Mouse (Mus musculus) hindbrain, postnatal 0 days (tissue): ENCODE measurements around the gene Tcf20. TPM values are rescaled to one million over a fixed set of nuclear protein-coding genes. Genes with fewer than 3 reads are reported as not detected.
A peak's percentile ranks its signal among the peaks of the same experiment; 100 is the strongest.

Experiments
- ATAC-seq: fragments of 200-750 bp; cut with Nextera tagmentation; 2 replicates; pipeline ENCODE4 v1.8.0; 2017; ENCODE audit warnings: mild to moderate bottlenecking, moderate TSS enrichment, moderate library complexity
- DNase-seq: peaks from one replicate; pipeline ENCODE4 v3.0.0-alpha.2; 2015; ENCODE audit warnings: low spot score
- H3K27ac ChIP-seq: fragments of 300-500 bp; sonication (generic); 2 replicates; pipeline ENCODE4 v1.5.1; 2014; ENCODE audit warnings: mild to moderate bottlenecking
- H3K27me3 ChIP-seq: fragments of 300-500 bp; sonication (generic); 2 replicates; pipeline ENCODE4 v1.6.1; 2014; ENCODE audit warnings: low read length, mixed read lengths; ENCODE audit not compliant: insufficient read depth
- H3K36me3 ChIP-seq: fragments of 300-500 bp; sonication (generic); 2 replicates; pipeline ENCODE4 v1.6.1; 2014; ENCODE audit warnings: low read length, mixed read lengths; ENCODE audit not compliant: insufficient read depth
- H3K4me1 ChIP-seq: fragments of 300-500 bp; sonication (generic); 2 replicates; pipeline ENCODE4 v1.6.1; 2014; ENCODE audit warnings: antibody characterized with exemption, low read length, mixed read lengths; ENCODE audit not compliant: insufficient read depth
- H3K4me2 ChIP-seq: fragments of 300-500 bp; sonication (generic); 2 replicates; pipeline ENCODE4 v1.6.1; 2014; ENCODE audit warnings: low read depth, mild to moderate bottlenecking, low read length, moderate library complexity, mixed read lengths
- H3K4me3 ChIP-seq: fragments of 300-500 bp; sonication (generic); 2 replicates; pipeline ENCODE4 v1.5.1; 2014; ENCODE audit warnings: low read length
- H3K9ac ChIP-seq: fragments of 300-500 bp; sonication (generic); replicated peaks from 2 replicates; pipeline ENCODE4 v1.6.1; 2014; ENCODE audit warnings: mild to moderate bottlenecking, low read length, moderate library complexity, mixed read lengths
- H3K9me3 ChIP-seq: fragments of 300-500 bp; sonication (generic); 2 replicates; pipeline ENCODE4 v1.6.1; 2016; ENCODE audit warnings: low read length, mixed read lengths
- CTCF ChIP-seq: IDR thresholded peaks from 2 replicates; pipeline ENCODE4 v1.5.1; 2016; ENCODE audit warnings: antibody characterized with exemption, control low read depth, low read depth
- WGBS: fragments of 180-500 bp; shearing (Covaris S2); extraction: QIAGEN DNeasy Blood & Tissue Kit; methylation state at CpG from one replicate; pipeline ENCODE4 v1.1.7; 2014; 5-methylcytosine and 5-hydroxymethylcytosine counted together
- polyA plus RNA-seq: library from polyadenylated mRNA; unstranded; fragments of >200 nt; fragmentation: Nextera tagmentation; extraction: Ambion mirVana; gene quantifications from 2 replicates; pipeline ENCODE4 v1.2.1, GENCODE M21; 2015
- total RNA-seq: library from RNA; depleted of rRNA; stranded (reverse); fragments of >200 nt; gene quantifications from 2 replicates; pipeline ENCODE4 v1.2.3, GENCODE M21; 2014

Gene Tcf20
- total and polyA plus RNA-seq, 2 experiments from 2014 or later, result 8.6 to 98.3 TPM

DNA sequence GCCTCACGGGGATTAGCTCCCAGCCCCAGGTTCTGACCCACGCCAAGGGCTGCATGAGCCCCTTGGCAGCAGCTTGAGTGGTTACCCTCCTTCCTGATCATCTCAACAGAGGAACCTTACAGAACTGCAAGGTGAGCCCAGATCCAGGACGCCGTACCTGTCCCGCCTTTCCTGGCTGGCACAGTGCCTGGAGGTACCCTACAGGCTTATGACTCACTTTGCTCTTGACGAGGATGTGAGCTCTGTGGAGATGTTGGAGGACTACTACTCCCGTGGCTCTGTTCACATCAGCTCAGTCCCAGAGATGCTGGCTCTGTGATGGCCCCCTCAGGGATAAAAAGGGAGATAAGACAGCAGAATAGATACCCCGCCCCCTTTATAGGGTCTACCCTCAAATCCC is 32.4 kb downstream of the Tcf20 start:
- Histone ChIP-seq H3K36me3 (no peaks in the 10 kb centered on the region), H3K4me2 (no peak overlapping the region), H3K9me3 (no peaks in the 10 kb centered on the region), H3K9ac (no peak overlapping the region), H3K27me3 (peaks cover 3% of the 10 kb centered on the region; the same call in 1 of the 2 replicates), H3K27ac (no peak overlapping the region), H3K4me3 (no peak overlapping the region), H3K4me1 (peaks cover 38% of the 10 kb centered on the region)
- WGBS, result 80% methylated on average over 8 of the region's 8 CpGs
- TF ChIP-seq CTCF, result no peak
- no peak for DNase-seq
- no peak for ATAC-seq

- H3K27ac ChIP-seq, result no peak overlapping the region
- no peak for TF ChIP-seq CTCF
- no peak for ATAC-seq
- 62% methylated on average over 5 of the region's 5 CpGs for WGBS
- H3K27me3 ChIP-seq, result peaks cover 3% of the 10 kb centered on the region; the same call in 1 of the 2 replicates
- H3K36me3 ChIP-seq, result no peaks in the 10 kb centered on the region
- peaks cover 28% of the 10 kb centered on the region for H3K4me1 ChIP-seq
- no peaks in the 10 kb centered on the region for H3K9me3 ChIP-seq
- no peak overlapping the region for H3K9ac ChIP-seq
- no peak overlapping the region for H3K4me3 ChIP-seq
- no peak for DNase-seq
- no peak overlapping the region for H3K4me2 ChIP-seq
Observed at GRCm38 (mm10) chr15:82954034-82954433, 33.6 kb downstream of the Tcf20 start.

- ATAC-seq (no peak), DNase-seq (no peak)
- Histone ChIP-seq H3K4me3 (no peak overlapping the region), H3K27me3 (peaks cover 3% of the 10 kb centered on the region; the same call in 1 of the 2 replicates), H3K9me3 (no peaks in the 10 kb centered on the region), H3K27ac (no peak overlapping the region), H3K4me2 (no peak overlapping the region), H3K4me1 (peaks cover 19% of the 10 kb centered on the region), H3K9ac (no peak overlapping the region), H3K36me3 (no peaks in the 10 kb centered on the region)
- 26% methylated on average over 4 of the region's 4 CpGs for WGBS
- 0 out of 2 replicates have a peak, but pooled peaks have one; percentile 10 for TF ChIP-seq CTCF
Observed at GRCm38 (mm10) chr15:82953096-82953495, 34.6 kb downstream of the Tcf20 start.

DNA sequence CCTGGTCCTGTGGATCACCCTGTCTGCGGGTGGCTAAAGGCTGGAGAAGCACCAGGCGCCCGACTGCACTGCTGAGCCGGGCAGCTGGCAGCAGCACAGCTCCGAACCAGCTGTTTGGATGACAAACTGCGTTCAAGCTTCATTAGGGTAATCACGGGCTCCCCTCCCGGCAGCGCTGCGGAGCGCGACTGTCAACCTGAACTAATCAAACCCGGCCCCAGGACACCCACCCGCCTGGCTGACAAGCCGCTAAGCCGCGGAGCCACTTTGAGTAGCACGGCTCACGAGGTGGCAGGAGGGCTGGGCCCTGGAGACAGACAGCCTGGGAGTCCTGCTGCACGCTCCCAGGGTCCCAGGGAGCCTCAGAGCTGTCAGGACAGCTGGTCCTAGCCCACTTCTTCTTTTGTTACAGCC is 35.4 kb downstream of the Tcf20 start:
- H3K27ac ChIP-seq, result no peak overlapping the region
- H3K4me1 ChIP-seq, result peaks cover 18% of the 10 kb centered on the region
- no peak overlapping the region for H3K4me3 ChIP-seq
- H3K4me2 ChIP-seq, result 0 out of 2 replicates have a peak overlapping the region, but pooled peaks have one; percentile 17
- DNase-seq (peak; percentile 78), ATAC-seq (peak; percentile 27)
- 0 out of 2 replicates have a peak overlapping the region, but pooled peaks have one; percentile 14 for H3K9ac ChIP-seq
- TF ChIP-seq CTCF, result peak; percentile 27
- peaks cover 3% of the 10 kb centered on the region; the same call in 1 of the 2 replicates for H3K27me3 ChIP-seq
- WGBS, result 4% methylated on average over 20 of the region's 20 CpGs
- H3K9me3 ChIP-seq, result no peaks in the 10 kb centered on the region
- H3K36me3 ChIP-seq, result no peaks in the 10 kb centered on the region

DNA sequence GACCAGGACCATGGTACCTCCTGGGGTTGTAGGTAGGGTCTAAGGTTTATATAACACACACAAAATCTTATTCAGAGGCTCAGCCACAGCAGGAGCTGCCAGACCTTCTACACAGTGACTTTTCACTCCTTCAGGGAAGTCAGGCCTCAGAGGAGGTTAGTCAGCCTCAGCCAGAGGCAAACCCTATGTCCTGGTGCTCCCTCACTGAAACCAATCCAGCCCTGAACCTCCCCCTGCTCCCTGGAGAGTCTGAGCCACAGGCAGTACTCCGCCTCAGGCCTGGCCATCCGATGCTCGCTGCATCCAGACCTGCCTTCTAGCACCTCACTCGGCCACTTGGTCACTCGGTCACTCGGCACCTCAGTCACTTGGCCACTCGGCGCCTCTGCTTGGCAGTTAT is 37.4 kb downstream of the Tcf20 start:
- Histone ChIP-seq H3K27ac (no peak overlapping the region), H3K36me3 (no peaks in the 10 kb centered on the region), H3K4me3 (no peak overlapping the region), H3K27me3 (peaks cover 3% of the 10 kb centered on the region; the same call in 1 of the 2 replicates), H3K4me2 (no peak overlapping the region), H3K4me1 (peaks cover 12% of the 10 kb centered on the region), H3K9me3 (no peaks in the 10 kb centered on the region), H3K9ac (no peak overlapping the region)
- WGBS, result 75% methylated on average over 8 of the region's 8 CpGs
- DNase-seq (no peak), ATAC-seq (no peak)
- TF ChIP-seq CTCF, result no peak

DNA sequence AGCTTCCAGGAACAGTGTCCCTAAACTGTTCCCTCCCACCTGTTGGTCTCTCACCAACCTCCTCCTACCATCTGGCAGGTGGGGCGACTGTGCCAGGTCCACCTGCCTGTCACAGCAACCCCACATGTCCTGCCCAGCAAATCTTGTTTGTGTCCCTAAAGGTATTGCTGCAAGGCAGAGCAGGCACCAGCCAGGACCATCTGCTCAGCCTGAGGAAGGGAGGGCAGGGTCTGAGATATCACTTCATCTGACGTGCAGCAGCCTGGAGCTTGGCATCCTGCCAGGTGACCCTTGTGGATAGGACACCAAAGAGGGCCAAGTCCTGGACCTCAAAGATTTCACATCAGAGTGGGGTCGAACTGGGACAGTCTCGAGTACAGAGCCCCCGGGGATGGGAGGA is 40.2 kb downstream of the Tcf20 start:
- WGBS, result 58% methylated on average over 5 of the region's 5 CpGs
- no peak overlapping the region for H3K4me2 ChIP-seq
- DNase-seq (no peak), ATAC-seq (no peak)
- peaks cover 9% of the 10 kb centered on the region for H3K4me1 ChIP-seq
- H3K9me3 ChIP-seq, result no peaks in the 10 kb centered on the region
- H3K36me3 ChIP-seq, result no peaks in the 10 kb centered on the region
- H3K9ac ChIP-seq, result no peak overlapping the region
- peaks cover 3% of the 10 kb centered on the region; the same call in 1 of the 2 replicates for H3K27me3 ChIP-seq
- H3K4me3 ChIP-seq, result no peak overlapping the region
- H3K27ac ChIP-seq, result no peak overlapping the region
- TF ChIP-seq CTCF, result no peak

GRCm38 (mm10) chr15:82944479-82945195 is 43.0 kb downstream of the Tcf20 start:
- Histone ChIP-seq H3K4me1 (peaks cover 26% of the 10 kb centered on the region), H3K27ac (no peak overlapping the region), H3K4me2 (no peak overlapping the region), H3K9me3 (no peaks in the 10 kb centered on the region), H3K9ac (no peak overlapping the region), H3K36me3 (no peaks in the 10 kb centered on the region), H3K4me3 (no peak overlapping the region), H3K27me3 (no peaks in the 10 kb centered on the region)
- 70% methylated on average over 9 of the region's 9 CpGs for WGBS
- no peak for TF ChIP-seq CTCF
- no peak for ATAC-seq
- no peak for DNase-seq
